Mouse (Mus musculus) thymus, adult 2 months (tissue): ENCODE data around the gene Gabarap.

Source experiments
- CTCF ChIP-seq: fragments of 200-500 bp; IDR thresholded peaks from 2 replicates; pipeline ENCODE4 v1.5.1; 2012; ENCODE audit warnings: mild to moderate bottlenecking, control low read depth, low read length, moderate library complexity, borderline replicate concordance; ENCODE audit not compliant: control insufficient read depth, poor library complexity, insufficient read depth; ENCODE audit errors: extremely low read depth
- POLR2A ChIP-seq: fragments of 200-500 bp; IDR thresholded peaks from 2 replicates; pipeline ENCODE4 v1.6.1; 2012; ENCODE audit warnings: mild to moderate bottlenecking, low read length, control low read depth, moderate library complexity; ENCODE audit not compliant: control insufficient read depth, poor library complexity, insufficient read depth; ENCODE audit errors: extremely low read depth

- TF ChIP-seq CTCF = no peak
- TF ChIP-seq POLR2A = no peak
Observed at GRCm38 (mm10) chr11:69996161-69997061, 5.5 kb downstream of the Gabarap start.
